ENCODE assay signal across 12 mouse cellular contexts in the genomic region with DNA sequence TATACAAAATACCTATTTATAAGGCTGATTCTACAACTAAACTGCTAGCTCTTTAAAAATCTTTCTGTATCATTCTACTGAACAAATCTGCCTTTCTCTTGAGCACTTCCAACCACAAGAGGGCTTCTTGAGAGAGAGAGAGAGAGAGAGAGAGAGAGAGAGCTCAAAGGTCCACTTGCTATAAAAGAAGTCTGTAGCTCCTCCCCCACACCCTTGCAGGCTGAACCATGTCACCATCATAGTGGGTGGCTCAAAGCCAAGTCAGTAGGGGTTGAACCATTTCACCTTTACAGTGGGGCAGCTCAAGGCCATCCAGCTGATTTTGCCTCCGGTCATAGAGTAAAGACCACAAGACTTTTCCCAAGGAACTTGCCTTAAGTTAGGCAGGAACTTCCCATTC. TPM values are rescaled to one million over a fixed set of nuclear protein-coding genes. Genes with fewer than 3 reads are reported as not detected.
DNase-seq lines count a peak whose midpoint lies in the region.
"Had no signal": no experiment of that assay in that cellular context is flagged by ENCODE, and none has a peak within 500 bp of the region (broad histone marks: within the 10 kb centered on the region; RNA-seq: fewer than 3 reads in every experiment).

No protein-coding gene starts in this region.

- DNase-seq in adrenal gland, postnatal 14 days: peak; percentile 27
- no peak for DNase-seq in adrenal gland, adult 2 months
- DNase-seq in CD4-positive helper T cell, adult 2 months (ENCODE audit: low read depth, low spot score): peak; percentile 22
- peak; percentile 19 for DNase-seq in induced T-regulatory cell, adult 2 months (ENCODE audit: low read depth)
- DNase-seq in kidney, postnatal 4 days: peak; percentile 32 to 59
- no peak for DNase-seq in T-cell, adult 2 months (ENCODE audit: low spot score)
- DNase-seq in spleen, postnatal 10 days (ENCODE audit: low spot score in 2 of 2): no peak
- DNase-seq in urinary bladder, postnatal 36 days (ENCODE audit: low spot score in 2 of 2): no peak
- DNase-seq: cerebellum, postnatal 36 days; right cerebral cortex, postnatal 4 days had no signal

RNA-seq across cellular contexts. Expression of a gene that starts 13.9 kb away (rescaled TPM):
- total RNA-seq in adrenal gland, postnatal 14 days (2021): 16.2 and 20.0 TPM in 2 replicates
- 10 to 100 TPM; 16.1 to 17.8 TPM for total RNA-seq in adrenal gland, adult 2 months (2021)
- 4.2 and 5.1 TPM in 2 replicates for polyA plus RNA-seq in adrenal gland, adult 2 months (2012; rRNA removed)

RNA-seq across cellular contexts. Expression of a gene that starts 14.0 kb away (rescaled TPM):
- 27.6 and 34.2 TPM in 2 replicates for total RNA-seq in adrenal gland, postnatal 14 days (2021)
- total RNA-seq in adrenal gland, adult 2 months (2021): 10 to 100 TPM; 40.0 to 54.5 TPM
- 39.5 and 48.4 TPM in 2 replicates for polyA plus RNA-seq in adrenal gland, adult 2 months (2012; rRNA removed)

RNA-seq across cellular contexts. Expression of a gene that starts 48.3 kb away (rescaled TPM):
- total RNA-seq in adrenal gland, postnatal 14 days (2021): not detected in 2 replicates
- not detected for total RNA-seq in adrenal gland, adult 2 months (2021)
- not detected in 2 replicates for polyA plus RNA-seq in adrenal gland, adult 2 months (2012; rRNA removed)
- polyA plus RNA-seq: C2C12; liver, embryonic 15.5 days had no signal

RNA-seq across cellular contexts. Expression of a gene that starts 56.2 kb away (rescaled TPM):
- 12.5 and 14.6 TPM in 2 replicates for total RNA-seq in adrenal gland, postnatal 14 days (2021)
- total RNA-seq in adrenal gland, adult 2 months (2021): 10 to 100 TPM; 13.3 to 19.3 TPM
- 4.1 and 4.5 TPM in 2 replicates for polyA plus RNA-seq in adrenal gland, adult 2 months (2012; rRNA removed)

RNA-seq across cellular contexts. Expression of a gene that starts 56.3 kb away (rescaled TPM):
- total RNA-seq in adrenal gland, postnatal 14 days (2021): 38.2 and 39.5 TPM in 2 replicates
- 10 to 100 TPM; 38.3 to 40.4 TPM for total RNA-seq in adrenal gland, adult 2 months (2021)
- 5.2 and 7.3 TPM in 2 replicates for polyA plus RNA-seq in adrenal gland, adult 2 months (2012; rRNA removed)

Comparison
In these comparisons a context has a peak if more than half of its experiments do, and no peak if none do; other contexts are left out.
1. DNase-seq: peak in adrenal gland, postnatal 14 days (single experiment), CD4-positive helper T cell, adult 2 months (single experiment), induced T-regulatory cell, adult 2 months (single experiment) and kidney, postnatal 4 days (2 of 2); none in adrenal gland, adult 2 months (single experiment), T-cell, adult 2 months (single experiment), spleen, postnatal 10 days (0 of 2) and urinary bladder, postnatal 36 days (0 of 2).